Mouse (Mus musculus): ENCODE data around the gene Bcdin3d.

The Bcdin3d gene

GRCm38 (mm10) chr15:99440112-99440815, 34.3 kb downstream of the Bcdin3d start:
- DNase-seq (ENCODE audit: low spot score): no peak

- DNase-seq (ENCODE audit: low spot score): no peak
These were observed 35.4 kb downstream of the Bcdin3d start for GRCm38 (mm10) chr15:99438966-99439698.

GRCm38 (mm10) chr15:99433913-99434312, 40.6 kb downstream of the Bcdin3d start:
- DNase-seq (ENCODE audit: low spot score): no peak

- no peak for DNase-seq (ENCODE audit: low spot score)
These were observed 41.3 kb downstream of the Bcdin3d start for GRCm38 (mm10) chr15:99433081-99433718.

GRCm38 (mm10) chr15:99431967-99432366, 42.6 kb downstream of the Bcdin3d start:
- no peak for DNase-seq (ENCODE audit: low spot score)

GRCm38 (mm10) chr15:99431504-99431903, 43.0 kb downstream of the Bcdin3d start:
- no peak for DNase-seq (ENCODE audit: low spot score)

- DNase-seq (ENCODE audit: low spot score): no peak
These were observed 43.5 kb downstream of the Bcdin3d start for GRCm38 (mm10) chr15:99431063-99431462.

- no peak for DNase-seq (ENCODE audit: low spot score)
These were observed 44.1 kb downstream of the Bcdin3d start for GRCm38 (mm10) chr15:99430394-99430793.

- no peak for DNase-seq (ENCODE audit: low spot score)
These were observed 50.6 kb downstream of the Bcdin3d start for GRCm38 (mm10) chr15:99423884-99424283.

- DNase-seq (ENCODE audit: low spot score): no peak
These were observed 51.4 kb downstream of the Bcdin3d start for GRCm38 (mm10) chr15:99423131-99423530.

- DNase-seq (ENCODE audit: low spot score): no peak
These were observed 52.0 kb downstream of the Bcdin3d start for GRCm38 (mm10) chr15:99422551-99422950.

GRCm38 (mm10) chr15:99421676-99422075, 52.9 kb downstream of the Bcdin3d start:
- no peak for DNase-seq (ENCODE audit: low spot score)

- no peak for DNase-seq (ENCODE audit: low spot score)
These were observed 53.4 kb downstream of the Bcdin3d start for GRCm38 (mm10) chr15:99421152-99421551.

- DNase-seq (ENCODE audit: low spot score): peak; percentile 83
These were observed 54.0 kb downstream of the Bcdin3d start for GRCm38 (mm10) chr15:99420521-99421014.

GRCm38 (mm10) chr15:99420101-99420500, 54.4 kb downstream of the Bcdin3d start:
- no peak for DNase-seq (ENCODE audit: low spot score)

All from lung, postnatal 25 days (tissue).